Mouse (Mus musculus): ENCODE measurements at regions not wholly inside any gene's neighbourhood (a gene's known extent, or its start where the extent isn't known, plus 50 kb on each side); places are given as distances from the start of the nearest gene placed in this dataset.
A peak's percentile ranks its signal among the peaks of the same experiment; 100 is the strongest.

DNA sequence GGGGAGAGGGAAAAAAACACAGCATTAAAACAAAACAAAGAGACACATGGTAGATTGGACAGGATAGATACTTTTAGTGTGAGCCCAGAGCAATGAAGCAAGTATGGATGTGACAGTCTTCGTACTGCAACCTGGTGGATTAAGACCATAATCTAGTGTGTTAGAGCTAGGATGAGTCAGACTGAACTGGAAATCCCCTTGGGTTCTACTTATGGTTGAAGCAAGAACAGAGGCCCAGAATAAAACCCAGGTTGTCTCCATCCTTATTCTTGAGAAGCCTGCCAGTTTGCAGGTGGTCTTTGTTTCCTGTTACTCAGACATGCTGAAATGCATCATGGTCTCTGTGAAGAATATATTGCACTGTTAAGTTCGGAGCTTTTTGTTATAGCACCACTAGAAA lies 447.4 kb upstream of the Mef2c start (continued):
- TF ChIP-seq MXI1 (IDR thresholded peaks at IDR 0.05; ENCODE audit: low read depth, low read length) = no peak
- TF ChIP-seq ZC3H11A (IDR thresholded peaks at IDR 0.05; ENCODE audit: low read depth, low read length) = no peak

GRCm38 (mm10) chr13:83064727-83065126 lies 439.1 kb upstream of the Mef2c start:
- DNase-seq (ENCODE audit: extremely low read depth) = no peak
- in situ Hi-C loops (cut with MboI; ENCODE audit: low pct_ligation_motif_present, low pct_unique_long_range_greater_than_20kb, low sequenced_read_pairs) = no loop called here
- dilution Hi-C loops (cut with MboI; ENCODE audit: extremely low pct_ligation_motif_present, extremely low pct_unique_long_range_greater_than_20kb, low sequenced_read_pairs) = no loop called here
- Histone ChIP-seq H3K27me3 (replicated peaks) (no peaks in the 10 kb centered on the region), H3K9me3 (replicated peaks; ENCODE audit: low read length) (no peaks in the 10 kb centered on the region), H3K4me2 (ENCODE audit: insufficient read depth, low read depth, poor library complexity, severe bottlenecking) (peak overlapping the region; percentile 64; the same call in 1 of the 2 replicates), H3K27ac (ENCODE audit: insufficient read depth, low read depth) (peak overlapping the region; percentile 40; the same call in 1 of the 2 replicates), H3K36me3 (replicated peaks in 1 of 2; ENCODE audit: control insufficient read depth in 1 of 2, insufficient read depth in 1 of 2, low read length in 1 of 2) (no peaks in the 10 kb centered on the region), H3K4me3 (replicated peaks in 1 of 3; ENCODE audit: low read depth in 2 of 3, low read length in 2 of 3, poor library complexity in 1 of 3) (no peak overlapping the region), H3K79me2 (replicated peaks; ENCODE audit: control insufficient read depth, extremely low read depth, insufficient read depth, poor library complexity, severe bottlenecking) (no peaks in the 10 kb centered on the region), H3K9ac (ENCODE audit: insufficient read depth, low read depth) (0 out of 2 replicates have a peak overlapping the region, but pooled peaks have one; percentile 13), H3K4me1 (ENCODE audit: control insufficient read depth in 1 of 2, insufficient read depth in 2 of 2) (peaks cover 8 to 50% of the 10 kb centered on the region in 2 experiments)
- TF ChIP-seq ZC3H11A (IDR thresholded peaks at IDR 0.05; ENCODE audit: low read depth, low read length) = no peak
- no peak for TF ChIP-seq E2F4 (IDR thresholded peaks at IDR 0.05; ENCODE audit: insufficient replicate concordance, low read depth, low read length)
- TF ChIP-seq MEF2A (IDR thresholded peaks at IDR 0.05; ENCODE audit: borderline replicate concordance, low read depth, low read length) = peak; percentile 76
- TF ChIP-seq EP300 (IDR thresholded peaks at IDR 0.05; ENCODE audit: low read length) = 0 out of 2 replicates have a peak, but pooled peaks have one; percentile 17
- 0 out of 2 replicates have a peak, but pooled peaks have one; percentile 22 for TF ChIP-seq BHLHE40 (IDR thresholded peaks at IDR 0.05; ENCODE audit: low read depth, low read length)
- 0 out of 2 replicates have a peak, but pooled peaks have one; percentile 9 for TF ChIP-seq MYC (IDR thresholded peaks at IDR 0.05; ENCODE audit: low read depth, low read length)
- no peak for TF ChIP-seq SIN3A (IDR thresholded peaks at IDR 0.05; ENCODE audit: low read length)

GRCm38 (mm10) chr13:83065201-83065600 lies 438.6 kb upstream of the Mef2c start:
- in situ Hi-C loops (cut with MboI; ENCODE audit: low pct_ligation_motif_present, low pct_unique_long_range_greater_than_20kb, low sequenced_read_pairs) = no loop called here
- H3K27me3 ChIP-seq (replicated peaks) = no peaks in the 10 kb centered on the region

DNA sequence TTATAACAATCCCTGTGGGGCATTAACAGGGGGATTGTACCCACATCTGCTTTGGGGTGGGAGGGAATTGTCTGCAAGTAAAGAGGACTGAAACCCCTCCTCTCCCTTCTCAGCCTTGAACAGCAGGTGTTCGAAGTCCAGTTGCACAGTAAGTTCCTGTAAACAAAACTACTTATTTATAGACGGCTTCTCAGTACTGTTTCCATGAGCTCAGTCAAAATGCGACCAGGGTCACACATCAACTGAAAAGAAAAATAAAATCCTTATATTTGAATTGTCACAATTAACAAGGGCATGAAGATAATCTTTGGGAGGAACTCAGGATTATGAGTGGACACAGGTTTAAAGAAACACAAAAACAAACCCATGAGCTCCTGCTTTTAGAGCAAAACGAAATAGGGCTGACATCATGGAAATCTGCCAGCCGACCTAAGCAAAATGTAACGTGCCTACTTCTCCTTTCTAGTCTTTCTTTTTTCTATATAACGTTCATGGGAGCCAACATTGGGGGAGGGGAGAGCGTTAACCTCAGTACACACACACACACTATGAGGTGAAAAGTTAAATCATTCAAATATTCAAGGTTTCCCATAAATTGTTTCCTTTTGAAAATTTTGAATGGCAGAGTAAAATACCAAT lies 437.6 kb upstream of the Mef2c start:
- peak overlapping the region; percentile 71 for H3K4me2 ChIP-seq (ENCODE audit: insufficient read depth, low read depth, poor library complexity, severe bottlenecking)
- dilution Hi-C loops (cut with MboI; ENCODE audit: extremely low pct_ligation_motif_present, extremely low pct_unique_long_range_greater_than_20kb, low sequenced_read_pairs) (no loop called here), in situ Hi-C loops (cut with MboI; ENCODE audit: low pct_ligation_motif_present, low pct_unique_long_range_greater_than_20kb, low sequenced_read_pairs) (no loop called here)
- no peaks in the 10 kb centered on the region for H3K9me3 ChIP-seq (replicated peaks; ENCODE audit: low read length)
- no peaks in the 10 kb centered on the region for H3K79me2 ChIP-seq (replicated peaks; ENCODE audit: control insufficient read depth, extremely low read depth, insufficient read depth, poor library complexity, severe bottlenecking)
- H3K9ac ChIP-seq (ENCODE audit: insufficient read depth, low read depth) = peak overlapping the region; percentile 44; the same call in 1 of the 2 replicates
- no peaks in the 10 kb centered on the region for H3K36me3 ChIP-seq (replicated peaks in 1 of 2; ENCODE audit: control insufficient read depth in 1 of 2, insufficient read depth in 1 of 2, low read length in 1 of 2)
- DNase-seq (ENCODE audit: extremely low read depth) = peak; percentile 83
- H3K27me3 ChIP-seq (replicated peaks) = no peaks in the 10 kb centered on the region
- H3K27ac ChIP-seq (ENCODE audit: insufficient read depth, low read depth) = peak overlapping the region; percentile 66; the same call in 1 of the 2 replicates
- peaks cover 5 to 50% of the 10 kb centered on the region in 2 experiments for H3K4me1 ChIP-seq (ENCODE audit: control insufficient read depth in 1 of 2, insufficient read depth in 2 of 2)
- peak overlapping the region in 1 of 3 experiments; percentile 28 for H3K4me3 ChIP-seq (replicated peaks in 1 of 3; ENCODE audit: low read depth in 2 of 3, low read length in 2 of 3, poor library complexity in 1 of 3)
- TF ChIP-seq JUN (IDR thresholded peaks at IDR 0.05; ENCODE audit: insufficient read depth, low read depth, low read length) = peak; percentile 94
- TF ChIP-seq UBTF (IDR thresholded peaks at IDR 0.05; ENCODE audit: low read depth, low read length) = no peak
- TF ChIP-seq ZNF384 (IDR thresholded peaks at IDR 0.05; ENCODE audit: low read depth, low read length) = peak; percentile 58; the same call in 1 of the 2 replicates
- peak; percentile 25; the same call in 1 of the 2 replicates for TF ChIP-seq MAX (IDR thresholded peaks at IDR 0.05; ENCODE audit: low read length)
- TF ChIP-seq MAZ (IDR thresholded peaks at IDR 0.05; ENCODE audit: low read depth, low read length) = peak; percentile 81; the same call in 1 of the 2 replicates
- TF ChIP-seq MXI1 (IDR thresholded peaks at IDR 0.05; ENCODE audit: low read depth, low read length) = peak; percentile 43; the same call in 1 of the 2 replicates
- peak; percentile 87 for TF ChIP-seq ETS1 (conservative IDR thresholded peaks at IDR 0.05; ENCODE audit: low read depth, low read length)
- TF ChIP-seq MYC (IDR thresholded peaks at IDR 0.05; ENCODE audit: low read depth, low read length) = peak; percentile 66
- TF ChIP-seq USF2 (conservative IDR thresholded peaks at IDR 0.05; ENCODE audit: low read depth, low read length) = no peak
- TF ChIP-seq IRF4 (IDR thresholded peaks at IDR 0.05; ENCODE audit: low read depth, low read length) = peak; percentile 94
- TF ChIP-seq ZKSCAN1 (IDR thresholded peaks at IDR 0.05; ENCODE audit: borderline replicate concordance, low read depth, low read length) = no peak
- peak; percentile 76 for TF ChIP-seq SIN3A (IDR thresholded peaks at IDR 0.05; ENCODE audit: low read length)
- TF ChIP-seq TBP (conservative IDR thresholded peaks at IDR 0.05; ENCODE audit: low read depth, low read length) = peak; percentile 27; the same call in 1 of the 2 replicates
- TF ChIP-seq TCF12 (IDR thresholded peaks at IDR 0.05; ENCODE audit: low read depth, low read length) = peak; percentile 95

More at GRCm38 (mm10) chr13:83065201-83065600, 438.6 kb upstream of the Mef2c start:
- no peaks in the 10 kb centered on the region for H3K79me2 ChIP-seq (replicated peaks; ENCODE audit: control insufficient read depth, extremely low read depth, insufficient read depth, poor library complexity, severe bottlenecking)
- H3K9ac ChIP-seq (ENCODE audit: insufficient read depth, low read depth) = peak overlapping the region; percentile 48
- dilution Hi-C loops (cut with MboI; ENCODE audit: extremely low pct_ligation_motif_present, extremely low pct_unique_long_range_greater_than_20kb, low sequenced_read_pairs) = no loop called here
- H3K4me3 ChIP-seq (replicated peaks in 1 of 3; ENCODE audit: low read depth in 2 of 3, low read length in 2 of 3, poor library complexity in 1 of 3) = no peak overlapping the region
- H3K4me2 ChIP-seq (ENCODE audit: insufficient read depth, low read depth, poor library complexity, severe bottlenecking) = peak overlapping the region; percentile 67; the same call in 1 of the 2 replicates
- H3K27ac ChIP-seq (ENCODE audit: insufficient read depth, low read depth) = peak overlapping the region; percentile 36; the same call in 1 of the 2 replicates
- no peak for TF ChIP-seq JUN (IDR thresholded peaks at IDR 0.05; ENCODE audit: insufficient read depth, low read depth, low read length)
- TF ChIP-seq IRF4 (IDR thresholded peaks at IDR 0.05; ENCODE audit: low read depth, low read length) = peak; percentile 24; the same call in 1 of the 2 replicates
- H3K9me3 ChIP-seq (replicated peaks; ENCODE audit: low read length) = no peaks in the 10 kb centered on the region
- DNase-seq (ENCODE audit: extremely low read depth) = no peak
- peaks cover 5 to 50% of the 10 kb centered on the region in 2 experiments for H3K4me1 ChIP-seq (ENCODE audit: control insufficient read depth in 1 of 2, insufficient read depth in 2 of 2)
- no peaks in the 10 kb centered on the region for H3K36me3 ChIP-seq (replicated peaks in 1 of 2; ENCODE audit: control insufficient read depth in 1 of 2, insufficient read depth in 1 of 2, low read length in 1 of 2)
